Mouse (Mus musculus) gastrocnemius, postnatal 10 days (tissue): ENCODE data around the gene Tpst1. TPM values are rescaled to one million over a fixed set of nuclear protein-coding genes. Genes with fewer than 3 reads are reported as not detected.

Experiments used
- DNase-seq: peaks from one replicate; pipeline ENCODE4 v3.0.0; 2021; ENCODE audit warnings: mixed read lengths
- total RNA-seq, 2 experiments: library from RNA; stranded (reverse); gene quantifications; 2 replicates each; pipeline ENCODE4 v1.2.3; 2021

Tpst1 gene
- total RNA-seq, 2 experiments from 2014 or later, result 26.8 to 30.9 TPM

DNA sequence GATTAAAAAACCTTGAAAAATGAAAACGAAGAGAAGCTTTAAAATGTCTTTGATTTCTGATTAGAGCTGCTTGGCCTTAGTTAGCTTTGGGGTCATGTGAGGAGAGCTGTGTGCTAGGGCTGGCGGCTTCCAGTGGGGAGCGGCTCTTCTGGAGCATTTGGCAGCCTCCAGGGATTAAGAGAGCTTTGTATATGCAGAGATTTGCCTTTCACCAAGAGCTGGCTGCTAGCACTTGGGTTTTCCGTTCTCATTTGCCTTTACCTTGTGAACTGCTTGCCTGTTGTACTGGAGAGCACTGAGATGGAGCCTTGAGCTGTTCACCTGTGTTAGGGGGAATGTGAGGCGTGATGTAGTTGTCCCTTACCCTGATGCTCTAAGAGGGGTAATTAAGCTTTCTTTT, 20.6 kb upstream of the Tpst1 start:
- DNase-seq, result no peak

DNA sequence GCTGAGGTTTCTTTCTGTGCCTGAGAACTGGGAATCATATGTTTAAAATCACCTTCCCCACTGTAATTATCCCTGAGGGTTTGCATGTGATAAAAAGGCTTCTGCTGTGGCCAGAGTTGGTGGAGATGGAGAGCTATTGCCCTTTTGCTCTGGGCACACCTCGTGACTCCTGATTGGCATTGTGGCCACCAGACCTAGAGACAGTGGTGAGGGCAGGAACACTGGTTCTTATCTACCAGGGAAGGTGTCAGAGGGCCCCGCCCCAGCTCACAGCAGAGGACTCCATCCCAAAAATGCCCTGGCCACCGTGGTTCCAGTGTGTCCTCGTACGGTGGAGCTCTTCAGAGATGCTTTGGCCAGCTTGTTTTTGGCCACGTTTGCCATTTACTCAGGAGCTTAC, 20.2 kb upstream of the Tpst1 start:
- no peak for DNase-seq

DNA sequence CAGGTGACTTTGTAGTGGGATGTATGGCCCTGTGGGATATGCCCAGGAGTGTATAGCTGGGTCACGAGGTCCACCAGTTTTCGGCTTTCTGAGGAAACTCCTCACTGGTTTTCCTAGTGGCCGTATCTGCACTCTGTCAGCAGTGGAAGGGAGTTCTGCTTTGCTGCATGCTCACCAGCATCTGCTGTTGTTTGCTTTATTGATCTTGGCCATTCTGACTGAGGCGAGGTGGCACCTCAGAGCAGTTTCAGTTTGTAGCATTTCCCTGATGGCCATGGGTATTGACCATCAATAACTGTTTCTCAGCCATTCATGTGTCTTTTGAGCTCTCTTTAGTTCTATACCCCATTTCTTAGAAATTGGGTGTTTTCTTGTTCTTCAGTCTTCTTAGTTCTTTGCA, 17.4 kb upstream of the Tpst1 start:
- no peak for DNase-seq

DNA sequence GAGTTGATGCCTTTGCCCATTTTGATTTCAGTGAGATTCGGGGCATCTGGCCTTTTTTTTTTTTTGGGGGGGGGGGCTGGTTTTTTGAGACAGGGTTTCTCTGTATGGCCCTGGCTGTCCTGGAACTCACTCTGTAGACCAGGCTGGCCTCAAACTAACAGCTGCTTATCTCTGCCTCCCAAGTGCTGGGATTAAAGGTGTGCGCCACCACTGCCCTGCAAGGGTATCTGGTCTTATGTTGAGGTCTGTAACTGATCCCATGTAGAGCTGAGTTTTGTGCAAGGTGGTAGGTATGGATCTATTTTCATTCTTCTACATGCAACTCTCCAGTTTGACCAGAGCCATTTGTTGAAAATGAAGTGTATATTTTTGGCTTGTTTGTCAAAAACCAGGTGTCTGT, 16.8 kb upstream of the Tpst1 start:
- no peak for DNase-seq

DNA sequence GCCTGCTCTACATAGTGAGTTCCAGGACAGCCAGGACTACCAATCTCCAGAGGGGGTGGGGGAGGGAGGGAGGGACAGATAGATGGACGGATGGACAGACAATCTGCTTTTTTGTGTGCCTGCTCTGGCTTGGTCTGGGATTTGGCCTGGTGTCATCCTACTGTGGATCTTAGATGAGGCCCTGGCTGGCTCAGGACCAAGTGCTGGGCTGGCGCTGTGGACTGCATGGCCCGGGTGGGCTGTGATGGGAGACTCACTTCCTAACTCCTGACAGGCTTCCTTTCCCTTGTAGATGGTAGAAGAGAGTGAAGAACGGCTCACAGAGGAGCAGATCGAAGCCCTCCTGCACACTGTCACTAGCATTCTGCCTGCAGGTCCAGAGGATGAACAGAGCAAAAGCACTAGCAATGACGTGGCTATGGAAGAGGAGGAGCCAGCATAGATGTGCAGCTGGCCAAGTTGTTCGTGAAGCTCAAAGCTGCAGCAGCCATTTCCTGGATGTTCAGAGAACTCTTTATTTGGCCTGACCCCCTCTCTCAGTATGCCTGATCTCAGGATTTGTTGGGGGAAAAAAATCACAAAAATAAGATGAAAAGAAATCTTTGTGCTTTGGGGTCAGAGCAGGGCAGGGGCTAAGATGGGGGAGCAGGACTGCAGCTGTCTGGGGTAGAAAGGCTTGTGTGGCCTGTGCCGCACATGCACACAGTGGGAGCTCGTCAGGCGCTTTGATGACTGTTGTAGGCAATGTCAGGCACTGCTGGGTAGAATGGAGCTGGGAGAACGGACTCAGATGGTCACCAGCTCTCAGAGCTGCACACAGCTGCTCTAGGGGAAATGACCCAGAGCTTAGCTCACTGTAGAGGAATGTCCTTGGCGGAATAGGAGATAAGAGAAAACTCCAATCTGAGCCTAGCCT, 13.5 kb upstream of the Tpst1 start:
- DNase-seq, result no peak

DNA sequence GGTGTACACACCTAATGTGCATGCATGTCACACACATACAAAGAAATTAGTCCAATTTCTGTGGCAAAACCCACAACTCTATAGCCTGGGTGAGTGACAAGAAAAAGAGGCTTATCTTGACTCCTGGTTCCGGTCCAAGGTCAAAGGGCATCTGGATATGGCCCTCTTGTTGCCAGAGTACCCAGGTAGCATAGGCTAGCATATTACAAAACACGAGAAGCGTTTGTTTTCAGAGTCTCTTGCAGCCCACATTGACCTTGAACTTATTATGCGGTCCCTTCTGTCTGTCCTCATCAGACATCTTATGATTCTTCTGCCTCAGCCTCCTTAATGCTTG, 12.8 kb upstream of the Tpst1 start:
- no peak for DNase-seq

DNA sequence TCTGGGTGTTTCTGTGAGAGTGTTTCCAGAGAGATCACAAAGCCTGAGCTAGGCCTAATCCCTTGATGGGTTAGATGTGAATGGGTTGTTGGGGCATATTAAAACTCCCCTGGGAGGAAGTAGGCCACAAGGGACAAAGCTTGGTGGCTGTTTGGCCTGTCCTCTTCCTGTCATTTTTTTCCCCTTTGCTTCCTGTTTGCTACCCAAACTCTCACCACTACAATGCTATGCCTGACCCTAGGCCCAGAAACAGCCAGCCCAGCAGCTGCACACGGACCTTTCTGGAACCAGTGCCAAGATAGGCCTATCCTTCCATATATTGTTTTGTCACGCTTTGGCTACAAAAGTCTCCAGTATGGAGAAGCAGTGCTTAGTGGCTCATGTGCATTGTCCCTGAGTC, 11.0 kb upstream of the Tpst1 start:
- DNase-seq, result no peak

DNA sequence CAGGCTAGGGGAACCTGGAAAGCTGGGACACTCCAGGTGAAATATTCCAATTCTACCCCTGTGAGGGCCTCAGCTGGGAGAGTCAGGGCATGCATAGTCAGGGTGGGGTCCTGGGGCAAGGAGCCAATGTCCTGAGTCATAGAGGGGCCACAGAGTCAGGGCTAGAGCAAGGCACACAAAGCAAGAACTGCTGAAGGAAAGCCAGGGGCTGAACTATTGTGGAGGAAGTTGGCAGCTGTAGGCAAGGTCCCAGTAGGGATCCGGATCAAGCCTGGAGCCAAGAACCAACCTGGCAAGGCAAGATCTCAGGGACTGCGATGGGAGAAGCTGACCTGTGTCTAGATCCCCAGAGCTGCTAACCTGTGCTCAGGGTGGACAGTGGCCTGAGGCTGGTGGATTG, 9.4 kb upstream of the Tpst1 start:
- DNase-seq, result no peak

DNA sequence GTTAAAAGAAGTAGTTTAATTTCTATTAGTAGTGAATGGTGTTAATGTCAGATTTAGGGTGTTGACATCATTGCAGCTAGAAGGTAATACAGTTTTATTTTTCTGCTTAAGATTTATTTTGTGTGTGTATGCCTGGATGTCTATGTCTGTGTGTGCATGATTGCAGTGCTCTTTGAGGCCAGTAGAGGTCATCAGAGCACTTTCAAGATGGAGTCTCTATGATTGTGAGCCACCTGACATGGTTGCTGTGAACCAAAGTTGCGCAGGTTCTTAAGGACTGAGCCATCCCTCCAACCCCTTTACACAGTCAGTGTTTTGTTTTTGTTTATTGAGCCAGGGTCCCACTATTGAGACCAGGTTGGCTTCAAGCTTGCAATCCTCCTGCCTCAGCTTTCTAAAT, 7.5 kb upstream of the Tpst1 start:
- no peak for DNase-seq

DNA sequence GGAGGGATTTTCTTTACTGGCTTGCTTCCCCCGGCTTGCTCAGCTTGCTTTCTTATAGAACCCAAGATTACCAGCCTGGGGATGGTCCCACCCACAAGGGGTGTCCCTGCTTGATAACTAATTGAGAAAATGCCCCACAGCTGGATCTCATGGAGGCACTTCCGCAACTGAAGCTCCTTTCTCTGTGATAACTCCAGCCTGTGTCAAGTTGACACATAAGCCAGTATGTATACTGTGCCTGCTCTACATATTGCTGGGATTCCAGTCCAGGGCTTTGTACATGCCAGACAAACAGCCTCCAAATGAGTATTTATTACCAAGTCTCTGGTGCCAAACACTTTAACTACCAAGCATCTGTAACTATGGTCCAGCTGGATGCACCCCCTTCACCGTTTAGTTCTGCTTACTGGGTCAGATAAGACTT, 5.3 kb upstream of the Tpst1 start:
- DNase-seq, result no peak

DNA sequence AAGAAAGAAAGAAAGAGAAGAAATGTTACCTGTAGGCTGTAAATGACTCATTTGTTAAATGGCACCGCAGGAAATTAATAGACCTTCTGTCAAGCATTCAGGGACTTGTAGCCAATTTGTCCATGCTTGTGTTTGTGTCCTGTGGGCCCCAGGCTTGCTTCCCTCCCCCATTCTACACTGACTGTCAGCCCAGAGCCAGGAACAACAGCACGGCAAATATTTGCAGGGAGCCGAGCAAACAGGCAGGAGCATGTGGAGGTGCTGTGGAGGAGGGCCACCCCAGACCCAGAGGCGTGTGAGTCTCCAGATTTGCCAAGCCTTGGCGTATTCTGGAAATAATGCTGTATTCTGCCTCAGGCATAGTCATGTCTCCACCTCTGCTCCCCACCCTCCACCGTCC, 1.4 kb downstream of the Tpst1 start:
- no peak for DNase-seq

DNA sequence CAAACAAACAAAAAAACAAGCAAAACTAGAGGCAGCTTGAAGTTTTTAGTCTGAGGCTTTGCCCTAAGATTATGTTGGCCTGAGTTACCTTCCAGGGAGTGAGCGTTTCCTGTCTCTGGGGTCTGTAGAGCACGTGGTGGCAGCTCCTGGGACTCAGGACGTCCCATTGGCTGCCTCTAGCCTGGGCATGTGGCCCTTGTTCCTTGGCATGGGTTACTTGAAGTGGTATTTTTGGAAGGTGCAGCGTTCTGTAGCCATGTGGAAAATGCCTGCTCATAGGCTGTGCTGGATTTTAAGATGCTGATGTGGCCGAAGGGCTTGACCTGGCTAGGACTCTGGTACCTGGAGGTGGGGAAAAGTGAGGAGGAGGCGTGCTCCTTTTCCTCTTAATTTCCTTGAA, 3.3 kb downstream of the Tpst1 start:
- DNase-seq, result no peak

DNA sequence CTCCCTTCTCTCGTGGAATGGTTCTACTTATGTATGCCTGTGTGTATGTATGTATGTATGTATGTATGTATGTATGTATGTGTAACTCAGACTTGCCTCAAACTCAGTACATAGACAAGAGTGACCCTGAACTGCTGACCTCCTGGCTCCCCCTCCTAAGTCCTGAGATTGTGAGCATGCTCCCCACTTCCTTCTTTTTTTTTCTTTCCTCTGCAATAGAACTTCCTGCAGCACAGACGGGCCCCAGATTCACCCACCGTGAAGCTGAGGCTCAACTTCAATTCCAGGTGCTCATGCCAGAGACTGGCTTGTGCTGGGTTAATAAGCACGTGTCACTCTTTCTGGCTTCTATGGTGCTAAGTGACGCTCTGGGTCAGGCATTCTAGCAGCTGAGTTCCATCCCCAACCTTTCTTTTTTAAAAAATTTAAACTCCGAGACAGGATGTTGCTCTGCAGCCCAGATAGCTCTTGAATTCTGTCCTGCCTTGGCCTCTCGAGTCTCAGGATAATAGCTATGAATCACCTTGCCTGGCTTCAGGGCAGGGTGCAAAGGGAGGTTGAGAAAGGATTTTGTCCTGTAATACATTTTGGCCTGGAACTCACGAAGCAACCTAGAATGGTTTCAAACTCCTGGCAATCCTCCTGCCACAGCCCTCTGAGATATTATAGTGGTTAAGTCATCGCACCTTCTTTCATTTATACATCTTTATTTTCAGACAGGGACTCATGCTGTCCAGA, 5.1 kb downstream of the Tpst1 start:
- no peak for DNase-seq

DNA sequence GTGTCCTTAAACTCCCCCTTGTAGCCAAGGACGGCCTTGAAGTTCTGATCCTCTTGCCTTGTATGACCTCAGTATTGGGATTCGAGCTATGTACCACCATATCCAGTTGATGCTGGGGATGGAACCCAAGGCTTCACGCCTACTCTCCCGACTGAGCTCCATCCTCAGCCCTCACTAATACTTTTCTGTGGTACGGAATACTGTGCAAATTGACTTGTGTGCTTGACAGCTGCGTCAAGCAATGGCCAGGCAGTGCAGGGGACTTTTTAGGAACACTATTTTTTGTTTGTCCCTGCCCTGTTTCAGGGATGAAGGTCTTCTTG, 5.7 kb downstream of the Tpst1 start:
- no peak for DNase-seq

DNA sequence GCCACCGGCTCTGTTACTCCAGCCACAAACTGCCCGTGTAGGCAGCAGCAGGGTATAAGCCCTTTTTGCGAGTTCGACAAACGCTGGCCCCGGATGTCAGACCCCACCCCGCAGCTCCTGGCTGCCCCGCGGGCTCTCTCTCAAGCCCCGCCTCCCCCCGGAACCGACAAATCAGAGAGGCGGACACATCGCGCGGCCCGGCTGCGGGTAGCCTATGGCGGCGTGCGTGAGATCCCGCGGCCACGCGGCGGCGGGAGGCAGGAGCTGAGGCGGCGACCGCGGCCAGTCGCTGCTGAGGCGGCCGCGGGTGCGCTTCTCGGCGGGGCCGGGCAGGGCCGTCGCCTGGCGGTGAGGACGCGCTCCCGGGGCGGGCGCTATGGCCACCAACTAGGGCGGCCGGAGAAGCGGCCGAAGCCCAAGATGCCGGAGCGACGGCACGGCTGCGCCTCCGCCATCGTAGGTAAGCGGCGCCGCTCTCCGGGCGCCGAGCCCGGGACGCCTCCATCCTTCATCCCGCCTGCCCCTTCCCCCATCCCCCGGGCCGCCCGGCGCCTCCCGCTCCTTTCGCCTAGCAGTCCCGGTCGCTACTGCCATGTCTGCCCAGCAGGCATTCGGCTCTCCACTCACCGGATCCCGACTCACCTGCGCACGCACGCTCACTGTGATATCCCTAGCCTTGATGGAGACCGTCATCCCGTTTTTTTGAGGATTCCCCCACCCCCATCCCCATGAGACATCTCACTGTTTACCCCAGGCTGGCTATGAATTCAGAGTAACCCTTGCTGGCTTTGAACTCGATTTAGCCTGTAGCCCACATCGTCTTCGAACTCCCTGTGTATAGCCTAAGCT, 6.3 kb downstream of the Tpst1 start:
- DNase-seq, result peak; percentile 95

DNA sequence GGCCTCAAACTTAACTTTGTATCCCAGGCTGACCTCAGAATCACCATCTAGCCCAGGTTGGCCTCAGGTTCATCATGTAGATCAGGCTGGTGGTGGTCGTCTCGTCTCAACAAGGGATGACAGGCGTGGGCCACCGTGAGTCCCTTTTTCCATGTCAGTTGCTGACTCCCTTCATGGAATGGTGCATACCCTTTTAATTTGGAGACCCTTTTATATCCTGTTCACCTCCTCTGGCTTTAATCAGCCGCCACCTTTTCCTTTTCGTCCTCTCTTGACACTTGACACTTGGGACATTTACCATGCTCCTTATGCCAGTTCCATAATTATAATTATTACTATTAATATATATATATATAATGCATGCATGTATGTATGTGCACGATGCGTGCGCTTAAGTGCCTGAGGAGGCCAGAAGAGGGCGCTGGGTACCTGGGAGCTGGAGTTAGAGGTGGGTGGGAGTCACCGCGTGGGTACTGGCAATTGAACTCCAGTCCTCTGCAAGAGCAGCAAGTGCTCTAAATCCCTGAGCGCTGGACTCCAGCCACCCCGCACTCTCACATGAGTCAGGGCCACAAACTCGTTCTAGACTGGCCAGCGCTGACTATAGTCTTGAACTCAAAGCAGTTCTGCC, 7.0 kb downstream of the Tpst1 start:
- no peak for DNase-seq

DNA sequence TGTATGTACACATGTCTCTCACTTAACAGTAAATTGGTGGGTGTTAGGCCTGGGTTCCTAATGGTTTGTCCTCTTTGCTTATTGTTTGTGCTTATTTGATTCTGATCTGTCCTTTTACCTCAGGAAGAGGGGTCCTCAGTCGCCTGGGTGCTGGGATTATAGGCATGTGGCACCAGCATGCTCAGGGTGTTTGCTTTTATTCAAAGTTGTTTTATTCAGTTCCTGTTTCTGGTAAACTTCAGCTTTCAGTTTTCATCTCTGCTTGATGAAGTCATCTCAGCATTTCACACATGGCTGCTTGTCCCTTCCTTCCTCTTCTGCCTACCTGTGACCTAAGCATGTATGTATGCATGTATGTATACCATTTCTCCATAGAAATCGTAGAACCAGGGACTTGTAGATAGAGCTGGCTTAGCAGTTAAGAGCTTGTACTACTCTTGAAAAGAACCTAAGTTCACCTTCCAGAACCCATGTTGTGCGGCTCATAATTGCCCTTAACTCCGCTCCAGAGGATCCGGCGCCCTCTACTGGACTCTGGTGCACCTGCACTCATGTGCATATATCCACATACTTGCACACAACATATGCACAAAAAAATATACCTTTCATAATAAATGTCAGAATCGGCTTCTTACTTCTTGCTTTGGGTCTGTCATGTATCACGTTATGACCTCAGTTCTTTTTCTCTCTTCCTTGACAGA, 8.2 kb downstream of the Tpst1 start:
- no peak for DNase-seq

DNA sequence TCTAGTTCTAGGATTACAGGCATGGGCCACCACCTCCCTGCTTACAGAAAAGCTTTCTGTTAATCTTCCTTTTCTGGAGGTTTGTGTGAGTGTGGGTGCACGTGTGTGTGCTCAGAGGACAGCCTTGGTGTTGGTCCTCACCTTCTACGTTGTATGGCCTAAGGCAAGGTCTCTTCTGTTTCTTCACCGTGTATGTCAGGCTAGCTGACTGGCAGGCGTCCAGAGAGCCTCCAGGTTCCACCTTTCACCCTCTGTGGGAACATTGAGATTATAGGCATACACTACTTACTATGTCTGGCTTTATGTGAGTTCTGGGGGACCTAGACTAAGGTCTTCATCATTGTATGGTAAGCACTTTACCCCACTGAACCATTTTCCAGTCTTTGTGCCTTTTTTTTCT, 9.3 kb downstream of the Tpst1 start:
- no peak for DNase-seq

DNA sequence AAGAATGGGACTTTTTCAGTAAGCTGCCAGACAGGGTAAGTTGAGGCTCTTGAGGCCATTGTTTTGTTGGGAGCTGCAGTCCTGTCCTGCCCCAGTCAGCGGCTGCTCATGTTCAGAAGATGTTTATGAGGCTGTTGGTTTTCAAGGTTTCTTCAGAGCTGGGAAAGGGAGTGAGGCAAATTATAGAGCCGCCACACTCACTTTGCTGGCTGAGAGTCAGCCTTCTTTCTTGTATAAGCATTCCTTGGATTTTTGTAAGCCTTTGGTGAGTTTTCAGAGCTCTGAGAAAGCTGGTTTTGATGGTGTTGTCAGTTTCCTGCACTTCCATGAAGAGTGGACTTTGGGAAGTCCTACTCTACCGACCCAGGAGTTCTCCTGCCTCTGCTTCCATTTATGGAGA, 11.1 kb downstream of the Tpst1 start:
- DNase-seq, result no peak

DNA sequence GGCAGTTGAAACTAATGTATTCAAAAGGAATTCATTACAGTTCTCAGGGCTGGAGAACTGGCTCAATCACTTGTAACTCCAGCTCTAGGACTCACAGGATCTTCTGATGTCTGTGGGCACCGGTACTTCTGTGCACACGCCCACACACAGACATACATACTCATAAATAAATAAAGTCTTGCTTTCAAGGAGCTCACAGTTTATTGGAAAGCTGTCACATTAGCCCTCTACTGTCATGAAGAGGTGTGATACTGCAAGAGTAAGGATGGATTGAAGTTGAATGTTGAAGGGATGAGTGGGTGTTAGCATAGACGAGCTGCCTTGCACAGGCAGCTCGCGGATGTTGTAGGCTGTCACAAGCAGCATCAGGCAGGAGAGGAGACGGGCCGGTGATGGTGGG, 14.9 kb downstream of the Tpst1 start:
- no peak for DNase-seq

DNA sequence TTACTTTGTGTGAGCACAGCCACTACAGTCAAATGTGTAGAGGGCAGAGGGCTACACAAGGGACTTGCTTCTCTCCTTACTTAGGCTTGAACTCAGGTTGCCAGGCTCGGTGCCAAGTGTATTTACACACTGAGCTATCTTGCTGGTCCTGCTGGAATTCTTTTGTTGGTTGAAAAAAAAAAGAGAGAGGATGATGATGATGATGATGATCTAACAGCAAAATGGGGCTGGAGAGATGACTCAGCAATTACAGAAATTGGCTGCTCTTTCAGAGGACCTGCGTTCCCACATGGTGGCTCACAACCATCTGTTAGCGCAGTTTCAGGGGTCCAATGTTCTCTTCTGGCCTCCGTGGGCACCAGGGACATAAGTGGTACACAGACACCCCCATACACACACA, 15.5 kb downstream of the Tpst1 start:
- no peak for DNase-seq

DNA sequence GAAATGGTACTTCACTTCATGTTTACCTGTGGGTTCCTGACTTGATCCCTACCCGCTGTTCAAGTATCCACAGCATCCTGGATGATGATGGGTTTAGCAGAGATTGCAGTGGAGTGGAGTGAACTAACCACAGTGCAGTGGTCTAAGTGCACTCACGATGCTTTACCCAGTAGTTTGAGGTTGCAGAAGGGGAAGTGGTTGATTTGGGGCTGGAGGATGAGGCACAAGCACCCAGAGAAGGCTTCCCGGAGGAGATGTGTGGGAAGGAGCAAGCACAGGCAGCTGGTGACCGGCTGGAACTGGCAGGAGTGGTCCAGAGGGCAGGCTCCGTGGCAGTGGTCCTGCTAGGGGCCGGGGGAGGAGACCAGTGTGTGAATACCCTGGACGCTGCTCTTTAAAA, 16.1 kb downstream of the Tpst1 start:
- no peak for DNase-seq
